Mouse (Mus musculus): ENCODE results near the gene Fscn2. TPM values are rescaled to one million over a fixed set of nuclear protein-coding genes. Genes with fewer than 3 reads are reported as not detected.

The Fscn2 gene
- polyA plus RNA-seq, 1 experiment from 2014 or later: 0.64 TPM

DNA sequence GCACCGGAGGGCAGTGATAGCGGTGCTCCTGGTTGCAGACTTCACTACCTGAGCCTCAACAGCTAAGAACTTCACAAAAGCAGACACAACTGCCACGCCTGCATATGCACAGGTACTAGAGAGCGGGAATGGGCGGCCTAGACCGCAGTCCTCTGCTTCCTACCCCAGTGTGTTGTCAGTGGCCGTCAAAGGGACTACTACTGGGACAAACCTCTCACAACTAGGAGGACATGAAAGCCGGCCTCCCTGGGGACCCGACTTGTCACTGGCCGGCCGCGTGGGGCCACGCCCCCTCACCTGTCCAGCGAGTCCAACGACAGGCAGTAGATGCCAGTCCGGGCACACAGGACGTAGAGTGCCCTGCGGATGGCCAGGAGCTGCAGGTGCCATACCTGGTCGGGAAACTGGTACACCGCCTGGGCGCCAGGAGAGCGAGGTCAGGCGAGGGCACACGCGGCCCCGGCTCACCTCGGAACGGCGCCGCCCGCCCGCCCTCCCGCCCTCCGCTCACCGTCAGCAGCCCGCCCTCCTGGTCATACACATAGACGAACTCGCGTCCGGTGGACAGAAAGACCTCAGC, 16.8 kb downstream of the Fscn2 start:
- peak overlapping the region; percentile 52 for H3K27ac ChIP-seq (ENCODE audit: low read length)
- peaks cover 13% of the 10 kb centered on the region for H3K4me1 ChIP-seq (replicated peaks; ENCODE audit: control insufficient read depth, insufficient read depth, low read length)
- peak overlapping the region; percentile 90 for H3K4me3 ChIP-seq (ENCODE audit: low read length)
- no peaks in the 10 kb centered on the region for H3K9me3 ChIP-seq (ENCODE audit: control insufficient read depth, low read length)
- H3K9ac ChIP-seq (ENCODE audit: low read length): peak overlapping the region; percentile 82
- WGBS: 2% methylated on average over 26 of the region's 40 CpGs
- peaks cover 39% of the 10 kb centered on the region for H3K36me3 ChIP-seq (ENCODE audit: control insufficient read depth, insufficient read depth, low read length)
- ATAC-seq (ENCODE audit: low read depth): peak; percentile 26
- H3K4me2 ChIP-seq (ENCODE audit: low read depth, low read length): peak overlapping the region; percentile 68
- no peaks in the 10 kb centered on the region for H3K27me3 ChIP-seq (ENCODE audit: control insufficient read depth, insufficient read depth, low read depth, low read length)

DNA sequence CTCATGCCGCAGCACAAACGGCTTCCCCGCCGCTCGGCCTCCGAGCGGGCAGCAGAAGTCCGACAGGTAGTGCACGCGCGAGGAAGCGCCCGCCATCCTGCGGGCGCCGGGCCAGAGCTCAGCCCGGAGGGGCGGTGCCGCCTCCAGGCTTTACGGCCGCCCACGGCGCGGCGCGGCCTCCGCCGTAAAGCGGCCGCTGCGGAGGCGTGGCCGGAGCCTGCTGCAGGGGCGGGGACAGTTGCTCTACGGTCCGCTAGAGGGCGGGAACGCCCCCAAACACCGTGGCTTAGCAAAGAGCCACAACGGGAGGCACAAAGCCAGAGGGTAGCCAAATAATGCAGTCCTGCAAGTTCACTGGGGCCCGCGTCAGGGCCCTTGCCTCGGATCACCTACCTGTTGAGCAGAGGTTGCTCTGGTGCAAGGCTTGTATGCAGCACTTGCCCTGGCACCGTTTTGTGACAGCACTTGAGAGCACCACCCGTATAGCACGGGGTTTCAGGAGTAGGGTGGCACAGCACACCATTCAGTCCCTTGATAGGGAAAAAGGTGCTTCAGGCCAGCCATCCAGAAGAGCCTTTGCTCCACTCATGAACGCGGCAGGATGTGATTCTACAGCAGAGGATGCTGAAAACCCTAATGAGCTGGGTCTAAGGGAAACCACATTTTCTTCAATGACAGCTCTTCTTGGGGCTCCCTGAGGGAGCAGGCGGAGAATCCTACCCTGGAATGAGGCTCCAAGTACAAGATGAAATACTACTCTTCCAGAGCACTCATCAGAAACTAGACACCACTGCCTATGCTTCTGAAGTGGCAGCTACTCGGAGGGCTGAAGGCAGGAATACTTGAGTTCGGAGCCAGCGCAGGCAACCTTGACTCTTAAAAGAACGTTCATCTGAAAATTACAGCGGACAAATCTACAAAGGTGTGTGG, 17.5 kb downstream of the Fscn2 start, which contains the start of gene Faap100:
Gene Faap100, minus strand, starts transcription at position 154 of the 930 bp plus-strand sequence.
- H3K4me1 ChIP-seq (replicated peaks; ENCODE audit: control insufficient read depth, insufficient read depth, low read length): peaks cover 13% of the 10 kb centered on the region
- H3K4me3 ChIP-seq (ENCODE audit: low read length): peak within 1 kb of the TSS; percentile 90
- peak within 1 kb of the TSS; percentile 82 for H3K9ac ChIP-seq (ENCODE audit: low read length)
- no peaks in the 10 kb centered on the region for H3K27me3 ChIP-seq (ENCODE audit: control insufficient read depth, insufficient read depth, low read depth, low read length)
- H3K36me3 ChIP-seq (ENCODE audit: control insufficient read depth, insufficient read depth, low read length): peaks cover 45% of the 10 kb centered on the region
- WGBS: 5% methylated on average over 53 of the region's 54 CpGs
- ATAC-seq (ENCODE audit: low read depth): peak; percentile 93
- peak within 1 kb of the TSS; percentile 77 for H3K27ac ChIP-seq (ENCODE audit: low read length)
- no peaks in the 10 kb centered on the region for H3K9me3 ChIP-seq (ENCODE audit: control insufficient read depth, low read length)
- H3K4me2 ChIP-seq (ENCODE audit: low read depth, low read length): peak within 1 kb of the TSS; percentile 70

DNA sequence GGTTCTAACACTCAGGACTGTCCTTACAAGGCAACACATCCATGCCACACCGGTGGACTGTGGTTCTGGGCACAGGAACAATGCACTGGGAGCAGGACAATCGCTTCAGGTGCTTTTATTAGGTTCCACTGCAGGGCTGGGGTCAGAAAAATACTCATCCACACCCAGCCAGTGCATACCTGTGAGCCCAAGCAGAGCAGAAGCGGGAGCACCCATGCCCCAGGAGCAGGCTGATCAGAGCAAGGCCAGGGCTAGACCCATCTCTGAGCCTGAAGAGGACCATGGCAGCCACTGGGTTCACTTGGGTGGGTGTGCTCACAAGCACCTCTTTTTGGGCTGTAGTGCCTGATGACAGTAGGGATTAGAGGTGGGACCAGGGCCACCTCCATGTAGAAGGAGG, 18.9 kb downstream of the Fscn2 start:
- Histone ChIP-seq H3K36me3 (ENCODE audit: control insufficient read depth, insufficient read depth, low read length) (peaks cover 41% of the 10 kb centered on the region), H3K4me3 (ENCODE audit: low read length) (no peak overlapping the region), H3K27me3 (ENCODE audit: control insufficient read depth, insufficient read depth, low read depth, low read length) (no peaks in the 10 kb centered on the region), H3K9me3 (ENCODE audit: control insufficient read depth, low read length) (no peaks in the 10 kb centered on the region), H3K9ac (ENCODE audit: low read length) (no peak overlapping the region), H3K4me1 (replicated peaks; ENCODE audit: control insufficient read depth, insufficient read depth, low read length) (peaks cover 13% of the 10 kb centered on the region), H3K27ac (ENCODE audit: low read length) (no peak overlapping the region), H3K4me2 (ENCODE audit: low read depth, low read length) (no peak overlapping the region)
- WGBS: 90% methylated on average over 3 of the region's 3 CpGs
- ATAC-seq (ENCODE audit: low read depth): no peak

DNA sequence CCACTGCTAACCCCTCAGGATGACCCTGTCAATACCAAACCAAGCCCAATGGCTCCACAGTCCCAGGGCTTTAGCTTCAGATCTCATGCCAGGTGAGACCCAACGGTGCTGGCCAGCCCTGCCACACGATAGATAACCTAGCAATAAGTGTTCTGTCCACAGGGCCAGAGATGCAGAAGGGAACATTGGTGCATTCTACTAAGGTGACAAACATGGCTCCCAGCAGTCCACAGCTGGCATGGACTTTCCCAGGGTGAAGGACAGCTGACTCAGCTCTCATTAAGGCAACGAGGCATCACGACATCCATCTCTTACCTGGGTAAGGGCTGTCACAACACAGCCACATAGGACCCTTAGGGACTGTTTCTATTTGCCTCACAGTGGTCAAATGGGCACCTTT, 19.8 kb downstream of the Fscn2 start:
- Histone ChIP-seq H3K9ac (ENCODE audit: low read length) (no peak overlapping the region), H3K36me3 (ENCODE audit: control insufficient read depth, insufficient read depth, low read length) (peaks cover 38% of the 10 kb centered on the region), H3K4me1 (replicated peaks; ENCODE audit: control insufficient read depth, insufficient read depth, low read length) (peaks cover 13% of the 10 kb centered on the region), H3K27me3 (ENCODE audit: control insufficient read depth, insufficient read depth, low read depth, low read length) (no peaks in the 10 kb centered on the region), H3K27ac (ENCODE audit: low read length) (no peak overlapping the region), H3K9me3 (ENCODE audit: control insufficient read depth, low read length) (no peaks in the 10 kb centered on the region), H3K4me3 (ENCODE audit: low read length) (no peak overlapping the region), H3K4me2 (ENCODE audit: low read depth, low read length) (no peak overlapping the region)
- 89% methylated on average over 4 of the region's 4 CpGs for WGBS
- ATAC-seq (ENCODE audit: low read depth): no peak

DNA sequence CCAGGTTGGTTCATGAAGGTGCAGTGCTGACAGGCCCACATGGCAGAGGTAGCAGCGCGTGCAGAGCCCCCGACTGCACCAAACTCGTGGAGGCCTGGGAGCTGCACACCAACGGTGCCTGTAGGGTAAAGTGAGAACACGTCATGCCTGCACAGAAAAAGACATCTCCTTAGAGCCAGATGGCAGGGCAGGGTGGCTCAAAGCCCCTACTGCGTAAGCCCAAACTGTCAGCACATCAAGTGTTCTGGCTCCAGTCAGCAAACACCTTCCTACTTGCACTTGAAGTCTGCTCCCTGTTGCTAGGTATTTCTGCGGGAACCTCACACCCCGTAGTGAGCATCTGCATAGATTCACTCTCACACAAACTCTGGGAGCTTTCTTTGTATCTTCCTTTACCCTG, 21.2 kb downstream of the Fscn2 start:
- no peaks in the 10 kb centered on the region for H3K27me3 ChIP-seq (ENCODE audit: control insufficient read depth, insufficient read depth, low read depth, low read length)
- peaks cover 8% of the 10 kb centered on the region for H3K4me1 ChIP-seq (replicated peaks; ENCODE audit: control insufficient read depth, insufficient read depth, low read length)
- no peak for ATAC-seq (ENCODE audit: low read depth)
- no peak overlapping the region for H3K4me3 ChIP-seq (ENCODE audit: low read length)
- peaks cover 44% of the 10 kb centered on the region for H3K36me3 ChIP-seq (ENCODE audit: control insufficient read depth, insufficient read depth, low read length)
- 91% methylated on average over 9 of the region's 9 CpGs for WGBS
- H3K9me3 ChIP-seq (ENCODE audit: control insufficient read depth, low read length): no peaks in the 10 kb centered on the region
- H3K27ac ChIP-seq (ENCODE audit: low read length): no peak overlapping the region
- no peak overlapping the region for H3K4me2 ChIP-seq (ENCODE audit: low read depth, low read length)
- no peak overlapping the region for H3K9ac ChIP-seq (ENCODE audit: low read length)

DNA sequence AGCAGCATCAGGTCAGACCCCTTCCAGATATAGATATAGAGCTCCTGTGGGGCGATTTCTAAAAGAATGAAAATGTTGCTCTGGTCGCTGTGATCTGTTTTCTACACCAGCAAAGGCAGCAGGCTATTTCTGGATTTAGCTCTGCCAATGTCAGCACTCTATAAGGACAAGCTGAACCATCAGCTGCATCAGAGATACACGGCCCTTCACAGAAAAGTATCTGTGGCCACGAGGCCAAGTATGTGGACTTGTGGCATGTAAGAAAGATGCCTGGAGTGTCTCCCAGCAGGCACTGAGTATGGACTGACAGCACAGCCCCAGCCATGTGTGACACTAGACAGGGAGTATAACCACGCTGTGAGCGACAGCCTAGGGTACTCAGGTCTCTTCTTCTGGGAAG, 25.3 kb downstream of the Fscn2 start:
- Histone ChIP-seq H3K4me1 (replicated peaks; ENCODE audit: control insufficient read depth, insufficient read depth, low read length) (no peaks in the 10 kb centered on the region), H3K9ac (ENCODE audit: low read length) (no peak overlapping the region), H3K4me3 (ENCODE audit: low read length) (no peak overlapping the region), H3K4me2 (ENCODE audit: low read depth, low read length) (no peak overlapping the region), H3K9me3 (ENCODE audit: control insufficient read depth, low read length) (no peaks in the 10 kb centered on the region), H3K36me3 (ENCODE audit: control insufficient read depth, insufficient read depth, low read length) (peaks cover 46% of the 10 kb centered on the region), H3K27ac (ENCODE audit: low read length) (no peak overlapping the region), H3K27me3 (ENCODE audit: control insufficient read depth, insufficient read depth, low read depth, low read length) (no peaks in the 10 kb centered on the region)
- ATAC-seq (ENCODE audit: low read depth): no peak
- 92% methylated on average over 6 of the region's 6 CpGs for WGBS

DNA sequence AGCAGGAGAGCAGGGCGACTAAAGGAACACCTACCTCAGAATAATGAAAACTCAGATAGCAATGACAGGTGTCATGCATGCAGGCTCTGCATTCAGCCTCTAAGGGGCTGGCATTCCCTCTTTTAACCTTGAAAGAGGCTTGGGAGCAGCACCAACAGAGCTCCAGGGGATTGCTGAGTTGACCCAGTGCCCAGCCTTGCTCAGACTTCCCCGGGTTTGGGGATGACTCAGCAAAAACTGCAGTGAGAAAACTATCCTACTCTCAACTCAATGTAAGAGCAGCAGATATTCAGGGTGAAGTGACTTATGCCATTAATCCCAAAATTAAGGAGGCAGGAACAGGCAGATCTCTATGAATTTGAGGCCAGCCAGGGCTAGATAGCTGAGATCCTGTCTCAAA, 25.8 kb downstream of the Fscn2 start:
- ATAC-seq (ENCODE audit: low read depth): no peak
- Histone ChIP-seq H3K27me3 (ENCODE audit: control insufficient read depth, insufficient read depth, low read depth, low read length) (no peaks in the 10 kb centered on the region), H3K4me1 (replicated peaks; ENCODE audit: control insufficient read depth, insufficient read depth, low read length) (no peaks in the 10 kb centered on the region), H3K4me2 (ENCODE audit: low read depth, low read length) (no peak overlapping the region), H3K9ac (ENCODE audit: low read length) (no peak overlapping the region), H3K27ac (ENCODE audit: low read length) (no peak overlapping the region), H3K9me3 (ENCODE audit: control insufficient read depth, low read length) (no peaks in the 10 kb centered on the region), H3K4me3 (ENCODE audit: low read length) (no peak overlapping the region), H3K36me3 (ENCODE audit: control insufficient read depth, insufficient read depth, low read length) (peaks cover 41% of the 10 kb centered on the region)
- 59% methylated on average over 2 of the region's 2 CpGs for WGBS

DNA sequence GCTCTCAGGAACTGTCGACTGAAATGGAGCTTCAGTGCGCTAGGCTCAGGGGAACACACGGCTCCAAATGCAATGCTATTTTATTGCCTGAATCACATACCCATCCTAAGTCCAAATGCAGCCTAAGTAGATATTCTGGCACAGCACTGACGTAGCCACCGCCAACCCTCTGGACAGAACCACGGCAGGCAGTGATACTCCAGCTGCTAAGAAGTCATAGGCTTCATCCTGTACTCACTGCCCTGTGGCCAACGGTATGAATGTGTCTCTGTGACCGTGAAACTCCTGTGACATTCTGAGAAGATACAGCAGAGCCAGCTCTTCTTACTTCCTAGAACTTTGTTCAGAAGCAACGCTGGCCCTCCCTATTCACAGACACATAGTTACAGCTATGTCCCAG, 27.2 kb downstream of the Fscn2 start:
- Histone ChIP-seq H3K27ac (ENCODE audit: low read length) (no peak overlapping the region), H3K36me3 (ENCODE audit: control insufficient read depth, insufficient read depth, low read length) (peaks cover 34% of the 10 kb centered on the region), H3K4me1 (replicated peaks; ENCODE audit: control insufficient read depth, insufficient read depth, low read length) (no peaks in the 10 kb centered on the region), H3K27me3 (ENCODE audit: control insufficient read depth, insufficient read depth, low read depth, low read length) (no peaks in the 10 kb centered on the region), H3K9ac (ENCODE audit: low read length) (no peak overlapping the region), H3K4me2 (ENCODE audit: low read depth, low read length) (no peak overlapping the region), H3K9me3 (ENCODE audit: control insufficient read depth, low read length) (no peaks in the 10 kb centered on the region), H3K4me3 (ENCODE audit: low read length) (no peak overlapping the region)
- ATAC-seq (ENCODE audit: low read depth): no peak
- 93% methylated on average over 9 of the region's 9 CpGs for WGBS

DNA sequence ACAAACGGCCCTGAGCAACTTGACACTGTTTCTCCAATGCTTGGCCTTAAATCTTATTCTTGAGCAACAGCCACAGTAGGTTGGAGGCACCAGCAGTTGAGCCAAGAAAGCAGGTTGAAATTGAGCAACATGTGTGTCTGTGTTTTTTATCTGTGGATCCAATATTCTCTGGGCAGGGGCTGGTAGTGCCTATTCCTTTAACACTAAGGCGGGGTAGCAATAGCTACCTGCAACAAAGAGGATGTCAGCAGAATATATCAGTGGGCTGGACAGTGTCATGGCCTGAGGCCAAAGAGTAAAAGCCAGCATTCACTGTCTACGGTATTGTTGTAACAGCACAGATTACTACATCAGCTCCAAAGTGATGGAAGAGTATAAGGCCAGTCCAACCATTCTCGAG, 34.3 kb downstream of the Fscn2 start:
- no peak overlapping the region for H3K4me2 ChIP-seq (ENCODE audit: low read depth, low read length)
- H3K9me3 ChIP-seq (ENCODE audit: control insufficient read depth, low read length): no peaks in the 10 kb centered on the region
- H3K27me3 ChIP-seq (ENCODE audit: control insufficient read depth, insufficient read depth, low read depth, low read length): no peaks in the 10 kb centered on the region
- no peaks in the 10 kb centered on the region for H3K4me1 ChIP-seq (replicated peaks; ENCODE audit: control insufficient read depth, insufficient read depth, low read length)
- 84% methylated on average over 4 of the region's 4 CpGs for WGBS
- no peak overlapping the region for H3K9ac ChIP-seq (ENCODE audit: low read length)
- H3K4me3 ChIP-seq (ENCODE audit: low read length): no peak overlapping the region
- ATAC-seq (ENCODE audit: low read depth): no peak
- peaks cover 22% of the 10 kb centered on the region for H3K36me3 ChIP-seq (ENCODE audit: control insufficient read depth, insufficient read depth, low read length)
- H3K27ac ChIP-seq (ENCODE audit: low read length): no peak overlapping the region
